Mouse (Mus musculus) urinary bladder, postnatal 10 days (tissue): ENCODE results near the gene Tsga13.

Experiments used
- DNase-seq: peaks from one replicate; pipeline ENCODE4 v3.0.0; 2022; ENCODE audit warnings: low spot score

Tsga13 gene

GRCm38 (mm10) chr6:30855956-30856355 lies 59.4 kb downstream of the Tsga13 start:
- no peak for DNase-seq

- DNase-seq: no peak
Measured at GRCm38 (mm10) chr6:30855205-30855604, 60.2 kb downstream of the Tsga13 start.

- DNase-seq: no peak
Measured at GRCm38 (mm10) chr6:30849818-30850217, 65.6 kb downstream of the Tsga13 start.
